Mouse (Mus musculus): ENCODE results near the gene 3110070M22Rik.
"Not testable (repeated sequence)": the region's sequence is repeated elsewhere in the genome, so short reads cannot be mapped to it uniquely, and the experiment has no call there.

- TF ChIP-seq CTCF (conservative IDR thresholded peaks at IDR 0.05; ENCODE audit: low read length); POU5F1 (IDR thresholded peaks at IDR 0.05; ENCODE audit: borderline replicate concordance, low read length); NANOG (IDR thresholded peaks at IDR 0.05; ENCODE audit: borderline replicate concordance, low read length): not testable (repeated sequence)
Observed at GRCm38 (mm10) chr13:119492083-119492482, 3.9 kb upstream of the 3110070M22Rik start.
